Mouse (Mus musculus) kidney, adult 2 months (tissue): ENCODE measurements around the gene Copg2.

Experiments
- CTCF ChIP-seq: fragments of 200-500 bp; conservative IDR thresholded peaks from 2 replicates; pipeline ENCODE4 v1.5.1; 2011; ENCODE audit warnings: low read depth, mild to moderate bottlenecking, control low read depth, low read length, moderate library complexity, mixed read lengths; ENCODE audit not compliant: insufficient read depth, insufficient read length
- POLR2A ChIP-seq: fragments of 200-500 bp; IDR thresholded peaks from one replicate; pipeline ENCODE4 v1.6.1; 2011; ENCODE audit warnings: low read depth, low read length, control low read depth

DNA sequence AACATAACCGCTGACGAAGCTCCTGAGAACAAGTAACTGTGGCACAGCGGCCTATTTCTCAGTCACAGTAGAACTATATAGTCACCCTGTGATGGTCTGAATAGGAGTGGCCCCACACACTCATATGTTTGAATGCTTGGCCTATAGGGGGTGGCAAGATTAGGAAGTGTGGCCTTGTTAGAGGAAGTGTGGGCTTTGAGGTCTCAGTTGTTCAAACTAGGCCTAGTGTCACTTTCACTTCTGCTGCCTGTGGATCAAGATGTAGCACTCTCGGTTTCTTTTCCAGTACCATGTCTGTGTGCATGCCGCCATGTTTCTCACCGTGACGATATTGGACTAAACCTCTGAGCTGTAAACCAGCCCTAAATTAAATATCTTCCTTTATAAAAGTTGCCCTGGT, 40.6 kb downstream of the Copg2 start:
- no peak for TF ChIP-seq POLR2A
- no peak for TF ChIP-seq CTCF
